Mouse (Mus musculus): ENCODE measurements at regions not wholly inside any gene's neighbourhood (a gene's known extent, or its start where the extent isn't known, plus 50 kb on each side); places are given as distances from the start of the nearest gene placed in this dataset.

- DNase-seq (ENCODE audit: low spot score) = no peak
These were observed 114.8 kb upstream of the Fam49a start for GRCm38 (mm10) chr12:12147088-12147687.

GRCm38 (mm10) chr12:12147847-12148246, 114.1 kb upstream of the Fam49a start:
- DNase-seq (ENCODE audit: low spot score) = no peak

- peak; percentile 4 for DNase-seq (ENCODE audit: low spot score)
These were observed 113.1 kb upstream of the Fam49a start for GRCm38 (mm10) chr12:12148659-12149399.

DNA sequence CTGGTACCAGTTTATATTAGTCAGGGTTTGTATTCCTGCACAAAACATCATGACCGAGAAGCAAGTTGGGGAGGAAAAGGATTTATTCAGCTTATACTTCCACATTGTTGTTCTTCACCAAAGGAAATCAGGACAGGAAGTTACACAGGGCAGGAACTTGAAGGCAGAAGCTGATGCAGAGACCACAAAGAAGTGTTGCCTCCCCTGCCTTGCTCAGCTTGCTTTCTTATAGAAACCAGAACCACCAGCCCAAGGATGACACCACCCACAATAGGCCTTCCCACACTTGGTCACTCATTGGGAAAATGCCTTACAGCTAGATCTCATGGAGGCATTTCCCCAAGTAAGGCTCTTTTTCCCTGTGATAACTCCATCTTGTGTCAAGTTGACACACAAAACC, 97.5 kb upstream of the Fam49a start:
- no peak for DNase-seq (ENCODE audit: low spot score)

- no peak for DNase-seq (ENCODE audit: low spot score)
These were observed 91.4 kb upstream of the Fam49a start for GRCm38 (mm10) chr12:12170581-12170980.

- no peak for DNase-seq (ENCODE audit: low spot score)
These were observed 89.7 kb upstream of the Fam49a start for GRCm38 (mm10) chr12:12172087-12172823.

DNA sequence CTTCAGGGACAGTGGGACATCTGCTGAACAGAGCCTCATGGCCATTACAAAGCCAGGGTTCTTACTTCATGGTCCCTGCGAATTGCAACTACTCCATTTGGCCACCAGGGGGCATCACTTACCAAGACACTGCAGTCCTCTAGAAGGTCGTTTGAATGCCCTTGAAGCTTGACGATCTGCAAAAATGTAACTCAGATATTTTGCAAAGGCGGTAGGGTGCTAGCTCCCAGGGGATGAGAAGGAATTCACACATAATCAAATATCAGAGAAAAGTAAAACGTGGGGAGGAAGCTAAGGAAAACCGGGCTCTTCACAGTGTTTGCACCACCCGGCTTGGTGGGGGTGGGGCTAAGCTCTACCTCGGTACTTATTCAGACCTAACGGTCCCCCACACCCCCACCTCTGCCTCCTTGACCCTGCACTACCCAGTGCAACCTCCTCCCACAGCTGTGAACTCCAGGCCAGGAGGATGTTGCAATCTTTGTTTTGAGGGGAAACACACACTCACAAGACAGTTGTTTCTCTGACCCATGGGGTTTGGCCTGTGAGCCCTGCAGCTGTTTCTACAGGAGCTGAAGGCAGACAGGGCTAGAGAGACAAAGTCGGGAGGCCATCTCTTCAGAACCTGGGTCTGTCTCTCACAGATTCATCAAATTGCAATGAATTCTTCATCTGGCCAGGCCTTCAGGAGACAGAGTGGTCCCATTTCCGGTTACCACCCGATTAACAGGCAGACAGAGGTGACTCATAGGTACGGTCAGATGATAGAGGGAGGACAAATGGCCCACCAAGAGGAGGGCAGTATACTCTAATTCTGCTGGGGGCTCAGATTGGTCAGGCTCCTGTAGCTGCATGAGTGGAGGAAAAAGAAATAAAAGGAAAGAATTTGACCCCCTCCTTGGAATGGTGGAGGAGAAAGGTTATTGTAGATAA, 85.3 kb upstream of the Fam49a start:
- DNase-seq (ENCODE audit: low spot score) = peak; percentile 79

DNA sequence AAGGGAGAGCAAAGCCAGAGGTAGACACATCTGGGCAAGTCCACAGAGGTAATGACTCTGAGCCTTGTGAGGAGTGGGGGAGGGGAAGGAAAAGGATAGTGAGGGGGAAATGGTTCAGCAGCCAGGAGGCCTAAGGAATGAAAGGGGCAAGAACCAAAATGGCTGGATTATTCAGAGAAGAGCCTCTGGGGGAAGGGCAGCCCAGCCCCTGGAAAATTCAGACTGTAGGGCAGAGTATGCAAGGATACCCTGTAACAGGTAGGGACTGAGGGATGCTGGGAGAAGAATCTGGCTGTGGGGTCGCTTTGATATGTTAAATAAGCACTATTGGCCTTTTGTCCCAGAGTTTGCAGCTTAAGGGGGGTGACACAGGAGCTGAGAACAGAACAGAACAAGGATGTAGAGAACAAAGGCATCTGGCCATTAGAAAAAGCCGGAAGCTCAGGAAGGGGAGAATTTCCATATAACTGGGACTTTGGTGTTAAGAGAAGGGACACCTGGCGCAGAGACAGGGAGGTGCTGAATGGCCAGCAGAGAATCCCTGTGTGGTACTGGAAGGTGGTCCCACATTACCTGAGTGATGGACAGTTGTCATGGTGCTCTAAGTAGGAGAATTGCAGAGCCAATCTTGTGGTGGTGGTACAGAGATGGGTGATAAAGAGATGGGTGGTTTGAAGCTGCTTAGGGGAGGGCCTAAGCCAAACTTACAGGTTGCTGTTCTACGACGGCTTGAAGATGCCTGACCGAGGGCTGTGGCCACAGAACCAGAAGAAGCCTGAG, 84.5 kb upstream of the Fam49a start:
- DNase-seq (ENCODE audit: low spot score) = no peak

GRCm38 (mm10) chr12:12178391-12178790, 83.5 kb upstream of the Fam49a start:
- DNase-seq (ENCODE audit: low spot score) = peak; percentile 62

- no peak for DNase-seq (ENCODE audit: low spot score)
These were observed 82.6 kb upstream of the Fam49a start for GRCm38 (mm10) chr12:12179292-12179865.

DNA sequence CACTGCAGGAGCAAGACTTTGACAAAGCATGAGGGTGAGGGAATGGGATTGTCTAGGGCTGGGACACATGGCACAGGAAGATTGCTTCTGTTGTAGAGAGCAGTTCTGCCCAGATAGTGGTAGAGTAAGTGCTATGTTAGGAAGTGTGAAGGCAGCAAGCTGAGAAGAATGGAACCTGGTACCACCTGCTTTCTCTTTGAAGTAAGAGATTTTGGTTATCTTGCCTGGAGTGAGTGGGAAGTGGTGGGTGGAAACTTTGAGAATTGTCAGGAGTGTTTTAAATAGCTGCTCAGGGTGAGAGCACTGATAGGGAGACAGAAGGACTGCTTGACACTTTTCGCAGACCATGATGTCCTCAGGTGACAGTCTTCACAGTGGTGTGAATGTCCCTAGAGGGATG, 81.0 kb upstream of the Fam49a start:
- no peak for DNase-seq (ENCODE audit: low spot score)

DNA sequence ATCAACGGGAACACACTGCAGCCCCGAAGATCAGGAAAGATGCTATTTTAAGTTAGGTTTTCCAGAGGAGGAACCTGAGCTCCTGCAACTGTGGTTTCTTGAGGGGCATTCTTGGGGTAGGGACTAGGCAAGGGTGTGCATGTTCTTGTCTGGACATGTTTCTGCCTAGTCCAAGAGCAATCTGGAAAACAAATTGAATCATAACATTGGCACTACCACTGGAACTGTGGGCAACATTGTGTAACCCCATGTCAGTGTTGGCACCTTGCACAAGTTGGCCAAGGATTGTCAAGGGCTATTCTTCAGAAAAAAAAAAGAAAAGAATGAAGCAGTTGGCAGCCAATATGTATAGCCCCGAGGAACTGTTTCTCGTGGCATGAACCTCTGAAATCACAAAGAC, 80.3 kb upstream of the Fam49a start:
- DNase-seq (ENCODE audit: low spot score) = no peak

DNA sequence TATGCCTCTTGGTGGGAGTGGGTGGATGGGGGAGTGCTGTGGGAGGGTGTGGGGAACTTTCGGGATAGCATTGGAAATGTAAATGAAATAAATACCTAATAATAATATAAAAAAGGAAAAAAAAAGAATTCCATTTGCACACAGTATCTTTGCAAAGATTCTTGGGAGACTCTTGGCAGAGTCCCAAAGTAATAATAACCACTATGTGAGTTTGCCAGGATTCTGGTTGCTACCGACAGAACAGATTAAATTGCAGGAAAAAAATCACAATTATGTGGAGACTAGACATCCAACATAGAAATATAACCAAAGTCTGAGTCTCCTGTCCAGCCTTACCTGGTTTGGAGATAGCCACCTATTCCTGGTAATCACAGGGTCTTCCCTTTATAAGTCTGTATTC, 75.6 kb upstream of the Fam49a start:
- DNase-seq (ENCODE audit: low spot score) = no peak

DNA sequence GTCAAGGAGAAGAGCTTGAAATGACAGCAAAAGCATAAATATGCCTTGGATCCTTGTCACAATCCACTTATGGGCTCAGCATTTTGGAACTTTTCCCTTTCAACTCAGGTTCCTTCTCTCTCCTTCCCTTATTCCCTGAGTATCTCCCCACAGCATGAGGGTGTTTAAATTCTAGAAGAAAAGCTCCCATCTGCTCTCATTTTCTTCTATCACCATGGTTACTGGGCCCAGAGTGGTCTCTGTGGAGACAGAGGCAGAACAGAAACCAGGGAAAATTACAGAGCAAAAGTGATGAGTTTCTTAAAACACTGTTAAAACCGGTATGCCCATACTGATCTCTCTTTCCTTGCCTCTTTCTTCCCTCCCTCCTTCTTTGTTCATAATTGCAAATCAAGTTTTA, 66.9 kb upstream of the Fam49a start:
- no peak for DNase-seq (ENCODE audit: low spot score)

- no peak for DNase-seq (ENCODE audit: low spot score)
These were observed 65.3 kb upstream of the Fam49a start for GRCm38 (mm10) chr12:12196627-12197026.

GRCm38 (mm10) chr12:12208216-12208615, 53.7 kb upstream of the Fam49a start:
- no peak for DNase-seq (ENCODE audit: low spot score)

Data from gastrocnemius, adult 18-20 months (tissue).